Mouse (Mus musculus) testis, adult 2 months (tissue): ENCODE data around the gene Meis1. TPM values are rescaled to one million over a fixed set of nuclear protein-coding genes. Genes with fewer than 3 reads are reported as not detected.

Experiments used
- H3K27ac ChIP-seq: fragments of 200-500 bp; 2 replicates; pipeline ENCODE4 v1.5.1; 2012; ENCODE audit warnings: low read depth, low read length; ENCODE audit not compliant: control insufficient read depth, insufficient read depth
- H3K27me3 ChIP-seq: fragments of 200-500 bp; 2 replicates; pipeline ENCODE4 v1.6.1; 2012; ENCODE audit warnings: mild to moderate bottlenecking, low read length, moderate library complexity; ENCODE audit not compliant: control insufficient read depth, insufficient read depth
- H3K36me3 ChIP-seq: fragments of 200-500 bp; 2 replicates; pipeline ENCODE4 v1.6.1; 2012; ENCODE audit warnings: mild to moderate bottlenecking, low read length; ENCODE audit not compliant: control insufficient read depth, insufficient read depth
- H3K4me1 ChIP-seq: fragments of 200-500 bp; 2 replicates; pipeline ENCODE4 v1.6.1; 2012; ENCODE audit warnings: low read length; ENCODE audit not compliant: control insufficient read depth, insufficient read depth
- H3K4me3 ChIP-seq: fragments of 200-500 bp; 2 replicates; pipeline ENCODE4 v1.5.1; 2012; ENCODE audit warnings: low read depth, mild to moderate bottlenecking, low read length, moderate library complexity, mixed read lengths; ENCODE audit not compliant: control insufficient read depth
- CTCF ChIP-seq: fragments of 200-500 bp; IDR thresholded peaks from 2 replicates; pipeline ENCODE4 v1.5.1; 2012; ENCODE audit warnings: low read depth, mild to moderate bottlenecking, inconsistent platforms, low read length, moderate library complexity; ENCODE audit not compliant: control insufficient read depth, insufficient read depth, insufficient replicate concordance
- POLR2A ChIP-seq: fragments of 200-500 bp; IDR thresholded peaks from 2 replicates; pipeline ENCODE4 v1.6.1; 2012; ENCODE audit warnings: low read depth, mild to moderate bottlenecking, inconsistent platforms, low read length, moderate library complexity; ENCODE audit not compliant: control insufficient read depth
- polyA plus RNA-seq: library from polyadenylated mRNA; depleted of rRNA; stranded (reverse); fragments of >200 nt; gene quantifications from 2 replicates; pipeline ENCODE4 v1.2.3, GENCODE M21; 2012

Meis1 gene
- polyA plus RNA-seq, 1 experiment = 1.9 TPM

- no peak overlapping the region for H3K27ac ChIP-seq
- no peak overlapping the region for H3K4me3 ChIP-seq
- H3K27me3 ChIP-seq = no peaks in the 10 kb centered on the region
- no peaks in the 10 kb centered on the region for H3K36me3 ChIP-seq
- no peaks in the 10 kb centered on the region for H3K4me1 ChIP-seq
- TF ChIP-seq CTCF = no peak
- no peak for TF ChIP-seq POLR2A
Observed at GRCm38 (mm10) chr11:18996767-18997166, 22.0 kb downstream of the Meis1 start.

GRCm38 (mm10) chr11:18996289-18996688, 22.5 kb downstream of the Meis1 start:
- H3K27ac ChIP-seq = no peak overlapping the region
- H3K4me3 ChIP-seq = no peak overlapping the region
- TF ChIP-seq CTCF (no peak), POLR2A (no peak)
- no peaks in the 10 kb centered on the region for H3K4me1 ChIP-seq
- no peaks in the 10 kb centered on the region for H3K36me3 ChIP-seq
- H3K27me3 ChIP-seq = no peaks in the 10 kb centered on the region

GRCm38 (mm10) chr11:18992796-18993195, 26.0 kb downstream of the Meis1 start:
- H3K36me3 ChIP-seq = no peaks in the 10 kb centered on the region

GRCm38 (mm10) chr11:18990244-18990677, 28.5 kb downstream of the Meis1 start:
- no peak for TF ChIP-seq CTCF
- no peak for TF ChIP-seq POLR2A
- H3K4me3 ChIP-seq = no peak overlapping the region
- no peaks in the 10 kb centered on the region for H3K36me3 ChIP-seq
- H3K27ac ChIP-seq = no peak overlapping the region
- H3K27me3 ChIP-seq = no peaks in the 10 kb centered on the region
- no peaks in the 10 kb centered on the region for H3K4me1 ChIP-seq

More at GRCm38 (mm10) chr11:18992796-18993195, 26.0 kb downstream of the Meis1 start:
- H3K27ac ChIP-seq = no peak overlapping the region
- H3K4me3 ChIP-seq = no peak overlapping the region
- H3K27me3 ChIP-seq = no peaks in the 10 kb centered on the region
- no peaks in the 10 kb centered on the region for H3K4me1 ChIP-seq
- TF ChIP-seq CTCF (no peak), POLR2A (no peak)

GRCm38 (mm10) chr11:18989669-18990243, 29.0 kb downstream of the Meis1 start:
- no peak for TF ChIP-seq POLR2A
- no peak for TF ChIP-seq CTCF
- Histone ChIP-seq H3K4me3 (no peak overlapping the region), H3K4me1 (no peaks in the 10 kb centered on the region), H3K36me3 (no peaks in the 10 kb centered on the region), H3K27me3 (no peaks in the 10 kb centered on the region), H3K27ac (no peak overlapping the region)

GRCm38 (mm10) chr11:18988637-18989263, 30.0 kb downstream of the Meis1 start:
- no peaks in the 10 kb centered on the region for H3K27me3 ChIP-seq
- H3K4me1 ChIP-seq = no peaks in the 10 kb centered on the region
- no peak overlapping the region for H3K27ac ChIP-seq
- no peak overlapping the region for H3K4me3 ChIP-seq
- H3K36me3 ChIP-seq = no peaks in the 10 kb centered on the region
- TF ChIP-seq CTCF (no peak), POLR2A (no peak)

- no peaks in the 10 kb centered on the region for H3K36me3 ChIP-seq
- TF ChIP-seq CTCF (no peak), POLR2A (no peak)
- H3K27me3 ChIP-seq = no peaks in the 10 kb centered on the region
- H3K4me1 ChIP-seq = no peaks in the 10 kb centered on the region
- no peak overlapping the region for H3K4me3 ChIP-seq
- no peak overlapping the region for H3K27ac ChIP-seq
Observed at GRCm38 (mm10) chr11:18983813-18984212, 35.0 kb downstream of the Meis1 start.
